Mouse (Mus musculus) cerebral cortex, adult 2 months (tissue): ENCODE data around the gene Fbxo46.

Source experiments
- WGBS: fragments of 180-500 bp; shearing (Covaris S2); methylation state at CpG from one replicate; pipeline ENCODE4 v1.1.7; 2018; 5-methylcytosine and 5-hydroxymethylcytosine counted together

Fbxo46 gene

GRCm38 (mm10) chr7:19119631-19120429 is at the start of gene Fbxo46:
Fbxo46 (plus strand) TSS chr7:19119859.
- 1% methylated on average over 34 of the region's 34 CpGs for WGBS

DNA sequence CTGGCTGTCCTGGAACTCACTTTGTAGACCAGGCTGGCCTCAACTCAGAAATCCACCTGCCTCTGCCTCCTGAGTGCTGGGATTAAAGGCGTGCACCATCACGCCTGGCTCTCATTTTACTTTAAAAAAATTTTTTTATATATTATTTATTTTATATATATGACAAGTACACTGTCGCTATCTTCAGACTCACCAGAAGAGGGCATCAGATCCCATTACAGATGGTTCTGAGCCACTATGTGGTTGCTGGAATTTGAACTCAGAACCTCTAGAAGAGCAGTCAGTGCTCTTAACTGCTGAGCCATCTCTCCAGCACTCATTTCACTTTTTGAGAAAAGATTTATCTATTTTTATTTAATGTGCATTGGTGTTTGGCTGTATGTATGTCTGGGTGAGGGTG is 48.6 kb upstream of the Fbxo46 start:
- WGBS: 60% methylated on average over 3 of the region's 3 CpGs

DNA sequence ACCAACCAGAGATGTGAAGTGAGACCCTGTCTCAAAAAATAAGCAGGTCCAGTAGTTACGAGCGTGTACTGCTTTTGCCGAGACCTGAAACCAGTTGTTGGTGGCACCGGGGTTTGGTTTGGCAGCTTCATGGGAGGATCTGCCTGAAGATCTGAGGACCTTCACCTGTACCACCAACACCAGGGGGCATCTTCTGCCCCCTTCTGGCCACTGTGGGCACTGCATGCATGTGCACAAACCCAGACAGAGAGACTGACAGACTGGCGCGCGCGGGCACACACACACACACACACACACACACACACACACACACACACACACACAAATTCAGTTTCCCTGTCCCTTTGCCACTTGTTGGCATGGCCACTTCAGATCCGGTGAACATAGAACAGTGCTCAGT is 46.2 kb upstream of the Fbxo46 start:
- 84% methylated on average over 9 of the region's 9 CpGs for WGBS

DNA sequence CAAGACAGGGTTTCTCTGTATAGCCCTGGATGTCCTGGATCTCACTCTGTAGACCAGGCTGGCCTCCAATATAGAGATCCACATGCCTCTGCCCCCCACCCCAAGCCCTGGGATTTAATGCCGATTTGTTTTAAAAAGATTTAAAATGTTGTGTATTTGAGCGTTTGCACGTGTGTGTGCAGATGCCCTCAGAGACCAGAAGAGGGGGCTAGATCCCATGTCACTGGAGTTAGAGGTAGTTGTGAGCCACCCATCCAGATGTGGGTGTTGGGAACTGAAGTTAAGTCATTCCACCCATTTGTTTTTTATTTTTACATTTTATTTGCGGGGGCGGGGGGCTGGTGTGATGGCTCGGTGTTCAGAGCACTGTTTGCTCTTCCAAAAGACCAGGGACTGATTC is 45.2 kb upstream of the Fbxo46 start:
- WGBS: 92% methylated on average over 6 of the region's 6 CpGs

GRCm38 (mm10) chr7:19075231-19075630 is 44.4 kb upstream of the Fbxo46 start:
- 60% methylated on average over 5 of the region's 5 CpGs for WGBS

DNA sequence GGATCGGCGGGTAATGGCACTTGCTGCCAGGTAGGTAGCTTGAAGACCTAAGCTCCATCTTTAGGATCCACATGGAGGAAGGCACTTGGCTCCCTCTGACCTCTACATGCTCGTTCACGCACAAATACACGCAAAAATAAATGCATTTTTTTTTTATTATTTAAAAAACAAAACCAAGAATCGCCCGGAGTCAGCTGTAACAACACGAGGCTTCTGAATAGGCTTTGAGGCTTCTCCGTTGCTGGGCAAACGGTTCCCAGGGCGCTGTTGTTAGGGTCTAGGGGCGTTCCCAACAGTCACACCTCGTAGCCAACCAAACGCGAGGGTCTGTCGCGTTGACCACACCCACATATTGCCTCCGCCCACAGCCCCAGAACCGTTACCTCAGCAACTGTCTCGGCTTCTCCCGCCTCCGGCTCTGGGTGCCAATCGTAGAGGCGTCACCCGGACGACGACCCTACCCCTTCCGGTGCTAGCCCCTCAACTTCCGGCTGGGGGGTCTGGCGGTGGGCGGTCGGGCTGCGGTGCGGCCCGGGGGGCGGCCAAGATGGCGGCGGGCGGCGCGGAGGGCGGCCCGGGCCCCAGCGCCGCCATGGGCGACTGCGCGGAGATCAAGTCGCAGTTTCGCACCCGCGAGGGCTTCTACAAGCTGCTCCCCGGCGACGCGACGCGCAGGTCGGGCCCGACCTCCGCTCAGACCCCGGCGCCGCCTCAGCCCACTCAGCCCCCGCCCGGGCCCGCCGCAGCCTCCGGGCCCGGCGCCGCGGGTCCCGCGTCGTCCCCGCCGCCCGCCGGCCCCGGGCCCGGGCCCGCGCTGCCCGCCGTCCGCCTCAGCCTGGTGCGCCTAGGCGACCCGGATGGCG is 43.7 kb upstream of the Fbxo46 start, which contains the start of gene Dmwd:
Gene Dmwd, plus strand, starts transcription at position 505 of the 863 bp plus-strand sequence.
- under 1% methylated on average over 91 of the region's 91 CpGs for WGBS

DNA sequence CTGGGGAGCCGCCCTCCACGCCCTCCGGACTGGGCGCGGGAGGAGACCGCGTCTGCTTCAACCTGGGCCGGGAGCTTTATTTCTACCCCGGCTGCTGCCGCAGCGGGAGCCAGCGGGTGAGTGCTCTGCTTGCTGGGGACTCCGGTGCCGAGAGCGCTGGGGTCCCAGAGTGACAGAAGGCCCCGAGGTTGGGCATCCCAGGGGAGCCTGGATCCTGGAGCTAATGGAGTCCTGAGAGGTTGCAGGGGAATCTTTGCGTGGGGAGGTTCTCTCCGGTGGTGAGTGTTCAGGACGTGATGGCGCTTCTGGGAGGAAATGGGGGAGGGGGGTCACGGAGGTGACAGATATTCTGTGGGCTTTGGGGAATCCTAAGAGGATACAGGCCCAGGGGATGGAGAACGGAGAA is 43.1 kb upstream of the Fbxo46 start:
- under 1% methylated on average over 22 of the region's 22 CpGs for WGBS

DNA sequence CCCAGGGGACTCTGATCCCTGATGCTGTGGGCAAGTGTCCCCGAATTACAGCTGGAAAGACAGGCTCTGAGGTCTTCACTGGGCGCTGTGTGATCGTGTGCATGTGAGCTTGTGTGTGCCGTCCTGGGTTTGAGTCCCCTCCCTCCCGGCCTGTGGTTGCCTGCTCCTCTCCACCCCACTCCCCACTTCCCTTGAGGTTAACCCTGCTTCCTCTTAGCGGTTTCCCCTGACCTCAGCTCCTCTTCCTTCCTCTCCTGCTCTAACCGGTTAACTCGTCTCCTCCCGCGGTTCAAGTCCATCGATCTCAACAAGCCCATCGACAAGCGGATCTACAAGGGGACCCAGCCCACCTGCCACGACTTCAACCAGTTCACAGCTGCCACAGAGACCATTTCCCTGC is 41.9 kb upstream of the Fbxo46 start:
- WGBS: 65% methylated on average over 14 of the region's 14 CpGs

GRCm38 (mm10) chr7:19078732-19079131 is 40.9 kb upstream of the Fbxo46 start:
- WGBS: 72% methylated on average over 3 of the region's 3 CpGs

DNA sequence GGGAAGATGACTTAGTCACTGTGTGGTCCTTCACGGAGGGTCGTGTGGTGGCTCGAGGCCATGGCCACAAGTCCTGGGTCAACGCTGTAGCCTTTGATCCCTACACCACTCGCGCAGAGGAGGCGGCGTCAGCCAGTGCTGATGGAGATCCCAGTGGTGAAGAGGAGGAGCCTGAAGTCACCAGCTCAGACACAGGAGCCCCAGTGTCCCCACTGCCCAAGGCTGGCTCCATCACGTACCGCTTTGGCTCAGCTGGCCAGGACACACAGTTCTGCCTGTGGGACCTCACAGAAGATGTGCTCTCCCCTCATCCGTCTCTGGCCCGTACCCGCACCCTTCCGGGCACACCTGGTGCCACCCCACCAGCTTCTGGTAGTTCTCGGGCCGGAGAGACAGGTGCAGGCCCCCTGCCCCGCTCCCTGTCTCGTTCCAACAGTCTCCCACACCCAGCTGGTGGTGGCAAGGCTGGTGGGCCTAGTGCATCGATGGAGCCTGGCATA is 39.2 kb upstream of the Fbxo46 start:
- 90% methylated on average over 19 of the region's 19 CpGs for WGBS

- WGBS: 75% methylated on average over 4 of the region's 4 CpGs
These were observed 37.5 kb upstream of the Fbxo46 start for GRCm38 (mm10) chr7:19082171-19082570.

- WGBS: 60% methylated on average over 6 of the region's 6 CpGs
These were observed 36.6 kb upstream of the Fbxo46 start for GRCm38 (mm10) chr7:19083096-19083495.

DNA sequence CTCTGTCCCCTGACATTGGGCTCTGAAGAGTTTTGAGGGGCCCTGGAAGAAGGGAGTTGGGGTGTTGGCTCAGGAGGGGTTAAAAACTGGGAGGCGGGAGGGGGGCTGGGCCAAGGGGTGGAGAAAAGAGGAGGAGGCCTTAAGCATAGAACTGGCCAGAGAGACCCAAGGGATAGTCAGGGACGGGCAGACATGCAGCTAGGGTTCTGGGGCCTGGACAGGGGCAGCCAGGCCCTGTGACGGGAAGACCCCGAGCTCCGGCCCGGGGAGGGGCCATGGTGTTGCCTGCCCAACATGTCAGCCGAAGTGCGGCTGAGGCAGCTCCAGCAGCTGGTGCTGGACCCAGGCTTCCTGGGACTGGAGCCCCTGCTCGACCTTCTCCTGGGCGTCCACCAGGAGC is 36.0 kb upstream of the Fbxo46 start, which contains the start of gene Dmpk:
Gene Dmpk, plus strand, starts transcription at position 149 of the 400 bp plus-strand sequence.
- WGBS: 53% methylated on average over 10 of the region's 10 CpGs

DNA sequence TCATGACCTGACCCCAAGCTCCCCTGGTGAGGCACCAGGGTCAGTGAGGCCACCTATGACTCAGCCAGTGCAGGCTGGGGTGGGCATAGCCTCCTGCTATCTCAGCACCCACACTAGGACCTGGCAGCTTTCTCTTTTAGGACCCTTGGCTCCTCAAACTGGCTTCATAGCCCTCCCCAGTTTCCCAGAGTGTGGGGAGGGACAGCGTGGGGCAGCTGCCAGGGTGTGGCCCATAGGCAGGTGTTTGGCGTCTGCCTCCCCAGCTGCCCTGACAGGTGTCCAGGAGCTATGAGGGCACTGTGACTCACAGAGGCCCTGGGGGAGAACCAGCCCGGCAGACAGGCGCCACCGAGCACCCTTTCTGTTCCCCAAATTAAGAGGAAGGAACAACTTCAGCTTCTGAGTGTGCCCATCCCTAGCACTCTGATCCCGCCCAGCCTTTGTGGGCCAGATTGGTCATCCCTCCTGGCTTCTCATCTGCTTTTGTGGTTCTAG is 35.3 kb upstream of the Fbxo46 start:
- WGBS: 71% methylated on average over 6 of the region's 6 CpGs

GRCm38 (mm10) chr7:19084921-19085473 is 34.7 kb upstream of the Fbxo46 start:
- WGBS: 48% methylated on average over 9 of the region's 9 CpGs

DNA sequence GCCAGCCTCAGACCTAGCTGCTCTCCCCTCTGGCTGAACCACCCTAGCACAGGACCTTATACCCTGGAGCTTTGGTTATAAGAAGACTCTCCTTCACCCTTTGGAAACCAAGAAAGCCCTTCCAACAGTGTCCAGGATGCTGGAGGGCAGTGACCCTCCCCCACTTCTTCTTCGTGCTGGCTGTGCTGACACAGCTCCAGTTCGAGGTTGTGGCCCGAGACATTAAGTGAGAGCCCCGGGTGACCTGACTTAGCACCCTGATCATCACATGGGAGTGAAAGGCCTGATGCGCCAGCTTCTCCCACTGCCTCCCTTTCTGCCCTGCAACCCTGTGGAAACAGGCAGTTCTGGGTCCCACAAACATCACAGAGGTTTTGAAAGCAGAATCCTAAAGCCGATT is 34.2 kb upstream of the Fbxo46 start:
- WGBS: 31% methylated on average over 6 of the region's 6 CpGs

- WGBS: 39% methylated on average over 14 of the region's 14 CpGs
These were observed 33.6 kb upstream of the Fbxo46 start for GRCm38 (mm10) chr7:19086042-19086441.

- WGBS: 75% methylated on average over 18 of the region's 18 CpGs
These were observed 32.9 kb upstream of the Fbxo46 start for GRCm38 (mm10) chr7:19086760-19087159.

DNA sequence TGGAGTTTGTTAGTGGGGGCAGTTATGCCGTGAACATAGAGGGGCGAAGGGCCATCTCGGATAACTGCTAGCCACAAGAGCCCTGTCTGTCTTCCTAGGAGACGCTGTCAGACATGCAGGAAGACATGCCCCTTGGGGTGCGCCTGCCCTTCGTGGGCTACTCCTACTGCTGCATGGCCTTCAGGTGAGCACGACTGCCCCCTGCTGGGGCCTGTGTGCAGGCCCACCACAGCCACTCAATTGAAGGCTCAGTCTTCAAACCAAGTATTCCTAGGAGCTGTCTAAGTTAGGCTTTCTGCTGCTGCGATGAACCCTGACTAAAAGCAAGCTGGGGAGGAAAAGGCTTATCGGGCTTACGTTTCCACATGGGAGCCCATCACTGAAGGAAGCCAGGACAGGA is 30.8 kb upstream of the Fbxo46 start:
- WGBS: 51% methylated on average over 10 of the region's 10 CpGs

- WGBS: 77% methylated on average over 17 of the region's 17 CpGs
These were observed 27.7 kb upstream of the Fbxo46 start for GRCm38 (mm10) chr7:19091913-19092312.

GRCm38 (mm10) chr7:19092381-19093173 is 27.1 kb upstream of the Fbxo46 start:
- WGBS: 40% methylated on average over 38 of the region's 38 CpGs
